Mouse (Mus musculus) cortical plate, adult 2 months (tissue): ENCODE data around the gene Arhgap23.

Experiments
- CTCF ChIP-seq: fragments of 200-500 bp; IDR thresholded peaks from 2 replicates; pipeline ENCODE4 v1.5.1; 2011; ENCODE audit warnings: mild to moderate bottlenecking, control low read depth, low read length; ENCODE audit not compliant: insufficient read depth; ENCODE audit errors: extremely low read depth
- POLR2A ChIP-seq: fragments of 200-500 bp; IDR thresholded peaks from 2 replicates; pipeline ENCODE4 v1.6.1; 2011; ENCODE audit warnings: mild to moderate bottlenecking, low read length, control low read depth; ENCODE audit not compliant: insufficient read depth; ENCODE audit errors: extremely low read depth

- no peak for TF ChIP-seq CTCF
- TF ChIP-seq POLR2A, result no peak
These were observed 70.3 kb downstream of the Arhgap23 start for GRCm38 (mm10) chr11:97485661-97486060.
